Mouse (Mus musculus): Measurements from ENCODE around the gene Znrf4.
A peak's percentile ranks its signal among the peaks of the same experiment; 100 is the strongest.

Znrf4 gene

DNA sequence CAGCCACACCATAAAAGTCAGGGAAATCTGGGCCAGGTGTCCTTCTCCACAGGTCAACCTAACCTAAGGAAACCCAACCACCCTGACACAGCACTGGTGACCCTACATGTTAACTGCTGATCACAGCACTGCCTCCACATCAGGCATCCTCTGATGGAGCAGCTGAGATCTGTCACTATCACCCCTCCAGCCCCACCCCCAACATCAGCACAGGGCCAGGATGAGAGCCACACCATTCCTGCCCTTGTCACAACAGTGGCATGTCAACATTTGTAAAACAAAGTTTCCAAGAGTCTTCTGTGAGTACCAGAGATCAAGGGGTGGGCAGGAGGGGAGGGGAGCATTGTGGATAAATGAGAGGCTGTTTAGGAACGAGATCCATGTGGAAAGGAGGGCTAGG, 48.7 kb downstream of the Znrf4 start:
- DNase-seq: no peak

DNA sequence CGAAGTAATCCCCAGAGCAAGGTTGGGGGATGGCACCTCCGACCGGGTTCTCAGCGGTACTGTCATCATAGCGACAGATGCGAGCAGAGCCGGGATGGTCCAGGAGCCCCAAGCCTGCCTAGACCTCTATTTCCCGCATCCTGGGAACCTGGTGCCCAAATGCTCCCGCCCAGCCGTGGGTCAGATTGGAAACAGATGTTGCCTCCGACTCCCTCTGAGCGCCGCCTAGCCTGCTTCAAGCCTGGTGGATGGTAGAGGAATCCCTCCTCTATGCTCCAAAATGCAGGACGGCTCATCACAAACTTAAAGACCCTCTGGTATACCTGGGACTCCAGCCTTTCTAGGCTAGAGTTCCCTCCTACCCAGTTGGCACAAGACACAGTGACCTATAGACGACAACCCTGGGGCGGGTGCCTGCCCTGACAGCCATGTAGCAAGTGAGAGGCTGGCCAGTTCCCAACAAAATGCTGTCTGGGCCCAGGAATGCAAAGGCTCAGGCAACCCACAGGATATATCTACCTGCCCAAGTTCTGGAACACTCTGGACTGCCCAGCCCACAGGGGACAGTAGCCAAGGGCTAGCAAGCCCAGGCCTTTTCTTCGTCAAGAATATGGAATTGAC, 49.3 kb downstream of the Znrf4 start:
- no peak for DNase-seq

DNA sequence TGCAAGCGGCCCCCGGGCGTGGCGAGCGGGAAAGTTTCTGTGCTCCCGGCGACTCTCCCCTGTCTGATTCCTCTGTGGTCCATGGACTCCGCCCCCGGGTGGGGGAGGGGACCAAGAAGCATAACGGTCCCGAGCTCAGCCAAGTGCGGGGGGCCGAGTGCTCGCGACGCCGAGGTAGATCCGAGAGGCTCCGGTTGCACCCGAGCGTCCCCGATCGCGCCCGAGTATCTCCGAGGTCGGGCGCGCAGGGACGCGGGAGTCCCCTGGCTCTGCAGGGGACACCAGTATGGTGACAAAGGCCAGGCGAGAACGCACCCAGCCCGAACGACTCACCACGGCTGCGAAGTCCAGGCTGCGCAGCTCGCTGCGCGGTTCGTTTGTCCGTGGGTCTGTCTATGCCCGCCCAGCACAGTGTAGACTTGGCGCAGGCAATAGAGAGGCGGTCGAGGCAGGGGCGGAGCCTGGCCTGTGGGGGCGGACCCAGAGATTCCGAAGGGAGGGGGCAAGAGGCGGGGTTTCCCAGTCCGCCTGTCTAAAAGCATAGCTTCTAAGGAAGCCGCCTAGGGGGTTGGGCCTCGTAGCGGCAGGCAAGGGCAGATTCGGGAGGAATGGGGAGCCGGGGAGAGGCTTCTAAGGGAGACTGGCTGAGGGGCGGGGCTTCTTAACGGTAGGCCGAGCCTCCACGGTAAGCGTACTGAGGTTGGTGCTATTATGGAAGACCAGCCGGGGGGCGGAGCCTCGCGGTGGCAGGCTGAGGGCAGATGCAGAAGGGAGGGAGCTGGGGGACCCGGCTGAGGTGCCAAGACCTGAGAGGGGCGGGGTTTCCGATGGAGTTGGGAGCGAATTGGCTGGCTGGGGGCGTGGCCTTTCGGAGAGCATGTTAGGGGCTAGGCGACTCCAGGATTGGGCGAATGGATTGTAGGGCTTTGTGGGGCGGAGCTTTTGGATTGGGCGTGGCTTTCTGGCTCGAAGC, 50.2 kb downstream of the Znrf4 start:
- DNase-seq: peak; percentile 98 to 99

All from kidney, adult 8-10 months (tissue).